Mouse (Mus musculus): ENCODE measurements around the gene Drc3.

Drc3 gene

GRCm38 (mm10) chr11:60323731-60324130 lies 29.4 kb upstream of the Drc3 start:
- TF ChIP-seq NANOG (IDR thresholded peaks at IDR 0.05; ENCODE audit: borderline replicate concordance, low read length) (no peak), CTCF (conservative IDR thresholded peaks at IDR 0.05; ENCODE audit: low read length) (no peak), POU5F1 (IDR thresholded peaks at IDR 0.05; ENCODE audit: borderline replicate concordance, low read length) (no peak)

DNA sequence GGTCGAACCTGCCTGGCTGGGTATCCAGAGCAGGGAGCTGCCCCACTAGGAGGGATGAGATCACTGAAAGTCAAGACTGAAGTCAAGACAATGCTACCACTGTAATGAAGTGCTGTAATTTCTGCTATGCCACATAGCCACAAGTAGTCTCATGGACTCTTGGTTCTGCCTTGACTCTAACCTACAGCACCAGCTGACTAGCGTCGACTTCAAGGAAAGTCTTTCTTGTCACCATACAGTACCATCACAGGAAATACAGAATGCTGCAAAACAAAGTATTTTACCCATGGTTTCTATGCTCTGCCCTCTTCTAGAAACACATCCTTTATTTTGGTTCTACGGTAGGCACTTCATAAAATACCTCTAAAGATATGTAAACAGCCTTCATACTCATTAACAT lies 22.6 kb upstream of the Drc3 start:
- no peaks in the 10 kb centered on the region for H3K9me3 ChIP-seq (ENCODE audit: low read length)
- no peak for TF ChIP-seq POU5F1 (IDR thresholded peaks at IDR 0.05; ENCODE audit: borderline replicate concordance, low read length)
- no peak for TF ChIP-seq CTCF (conservative IDR thresholded peaks at IDR 0.05; ENCODE audit: low read length)
- TF ChIP-seq NANOG (IDR thresholded peaks at IDR 0.05; ENCODE audit: borderline replicate concordance, low read length) = no peak
- H3K4me1 ChIP-seq (replicated peaks; ENCODE audit: low read depth, low read length) = peaks cover 25% of the 10 kb centered on the region
- H3K36me3 ChIP-seq (ENCODE audit: insufficient read depth, low read length) = no peaks in the 10 kb centered on the region
- H3K4me3 ChIP-seq (replicated peaks; ENCODE audit: low read length) = no peak overlapping the region
- no peaks in the 10 kb centered on the region for H3K27me3 ChIP-seq (ENCODE audit: insufficient read depth, low read length)

More at GRCm38 (mm10) chr11:60323731-60324130, 29.4 kb upstream of the Drc3 start:
- Histone ChIP-seq H3K4me3 (replicated peaks; ENCODE audit: low read length) (no peak overlapping the region), H3K9me3 (ENCODE audit: low read length) (no peaks in the 10 kb centered on the region), H3K4me1 (replicated peaks; ENCODE audit: low read depth, low read length) (peaks cover 3% of the 10 kb centered on the region), H3K36me3 (ENCODE audit: insufficient read depth, low read length) (no peaks in the 10 kb centered on the region), H3K27me3 (ENCODE audit: insufficient read depth, low read length) (no peaks in the 10 kb centered on the region)

DNA sequence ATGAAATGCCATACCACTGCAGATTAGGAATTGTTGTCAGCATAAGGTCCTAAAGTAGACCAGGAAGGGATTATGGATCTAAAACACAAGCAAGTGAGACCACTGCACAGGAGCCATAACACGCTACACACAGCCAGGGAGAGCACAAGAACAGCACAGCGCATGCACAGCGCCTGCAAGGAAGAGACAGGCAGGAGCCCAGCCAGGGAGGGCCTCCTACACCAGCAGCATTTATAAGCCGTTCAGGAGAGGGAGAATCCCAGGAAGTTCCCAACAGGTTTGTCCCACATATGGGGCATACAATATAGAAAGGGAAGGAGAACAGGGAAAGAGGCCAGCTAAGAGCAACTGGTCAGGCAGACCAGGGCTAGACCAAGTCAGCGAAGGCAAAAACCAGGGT lies 19.7 kb upstream of the Drc3 start:
- Histone ChIP-seq H3K27me3 (ENCODE audit: insufficient read depth, low read length) (no peaks in the 10 kb centered on the region), H3K9me3 (ENCODE audit: low read length) (no peaks in the 10 kb centered on the region), H3K4me3 (replicated peaks; ENCODE audit: low read length) (no peak overlapping the region), H3K4me1 (replicated peaks; ENCODE audit: low read depth, low read length) (peaks cover 53% of the 10 kb centered on the region), H3K36me3 (ENCODE audit: insufficient read depth, low read length) (no peaks in the 10 kb centered on the region)
- no peak for TF ChIP-seq CTCF (conservative IDR thresholded peaks at IDR 0.05; ENCODE audit: low read length)
- no peak for TF ChIP-seq NANOG (IDR thresholded peaks at IDR 0.05; ENCODE audit: borderline replicate concordance, low read length)
- no peak for TF ChIP-seq POU5F1 (IDR thresholded peaks at IDR 0.05; ENCODE audit: borderline replicate concordance, low read length)

- TF ChIP-seq POU5F1 (IDR thresholded peaks at IDR 0.05; ENCODE audit: borderline replicate concordance, low read length) (no peak), NANOG (IDR thresholded peaks at IDR 0.05; ENCODE audit: borderline replicate concordance, low read length) (no peak), CTCF (conservative IDR thresholded peaks at IDR 0.05; ENCODE audit: low read length) (no peak)
- no peaks in the 10 kb centered on the region for H3K9me3 ChIP-seq (ENCODE audit: low read length)
- H3K4me3 ChIP-seq (replicated peaks; ENCODE audit: low read length) = no peak overlapping the region; the same call in 1 of the 2 replicates
- H3K27me3 ChIP-seq (ENCODE audit: insufficient read depth, low read length) = no peaks in the 10 kb centered on the region
- no peaks in the 10 kb centered on the region for H3K36me3 ChIP-seq (ENCODE audit: insufficient read depth, low read length)
- peaks cover 57% of the 10 kb centered on the region for H3K4me1 ChIP-seq (replicated peaks; ENCODE audit: low read depth, low read length)
These were observed 19.0 kb upstream of the Drc3 start for GRCm38 (mm10) chr11:60334124-60334523.

DNA sequence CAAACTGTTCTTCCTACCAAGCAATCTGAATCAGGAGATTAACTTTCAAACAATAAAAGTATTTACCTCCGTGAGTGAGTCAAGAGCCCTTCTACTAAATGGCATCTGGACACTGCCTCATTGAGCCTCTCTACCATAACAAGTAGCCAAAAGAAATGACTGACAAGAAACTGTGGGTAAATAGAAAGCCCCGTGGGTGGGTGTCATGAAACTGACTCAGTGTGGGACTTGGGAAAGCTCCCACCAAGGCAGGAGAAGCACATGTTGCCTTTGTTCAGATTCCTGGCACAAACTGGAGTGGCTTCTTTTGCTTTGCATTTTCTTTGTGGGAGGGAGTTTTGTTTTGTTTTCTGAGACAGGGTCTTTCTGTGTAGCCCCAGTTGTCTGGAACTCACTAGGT lies 17.4 kb upstream of the Drc3 start:
- no peak overlapping the region for H3K4me3 ChIP-seq (replicated peaks; ENCODE audit: low read length)
- peaks cover 67% of the 10 kb centered on the region for H3K4me1 ChIP-seq (replicated peaks; ENCODE audit: low read depth, low read length)
- no peaks in the 10 kb centered on the region for H3K27me3 ChIP-seq (ENCODE audit: insufficient read depth, low read length)
- H3K36me3 ChIP-seq (ENCODE audit: insufficient read depth, low read length) = no peaks in the 10 kb centered on the region
- TF ChIP-seq CTCF (conservative IDR thresholded peaks at IDR 0.05; ENCODE audit: low read length) = no peak
- TF ChIP-seq POU5F1 (IDR thresholded peaks at IDR 0.05; ENCODE audit: borderline replicate concordance, low read length) = no peak
- no peak for TF ChIP-seq NANOG (IDR thresholded peaks at IDR 0.05; ENCODE audit: borderline replicate concordance, low read length)
- no peaks in the 10 kb centered on the region for H3K9me3 ChIP-seq (ENCODE audit: low read length)

DNA sequence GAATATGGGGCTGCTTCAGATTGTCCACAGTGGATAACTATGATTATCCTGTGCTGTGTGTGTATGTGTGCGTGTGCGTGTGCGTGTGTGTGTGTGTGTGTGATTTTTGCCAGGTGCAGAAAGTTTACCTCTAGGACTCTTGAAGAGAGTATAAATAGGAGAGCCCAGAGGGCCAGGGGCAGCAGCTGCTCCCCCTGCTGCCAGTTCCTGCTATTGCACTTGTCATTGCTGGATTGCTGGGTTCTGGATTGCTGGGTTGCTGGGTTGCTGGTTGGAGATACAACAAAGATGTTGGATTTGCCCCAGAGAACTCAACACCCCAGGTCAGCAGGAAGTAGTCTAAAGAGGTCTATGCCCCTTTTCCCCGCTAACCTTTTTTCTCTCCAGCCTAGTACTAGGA lies 14.8 kb upstream of the Drc3 start:
- no peak overlapping the region for H3K4me3 ChIP-seq (replicated peaks; ENCODE audit: low read length)
- no peaks in the 10 kb centered on the region for H3K36me3 ChIP-seq (ENCODE audit: insufficient read depth, low read length)
- peaks cover 67% of the 10 kb centered on the region for H3K4me1 ChIP-seq (replicated peaks; ENCODE audit: low read depth, low read length)
- H3K27me3 ChIP-seq (ENCODE audit: insufficient read depth, low read length) = no peaks in the 10 kb centered on the region
- TF ChIP-seq NANOG (IDR thresholded peaks at IDR 0.05; ENCODE audit: borderline replicate concordance, low read length) = no peak
- TF ChIP-seq CTCF (conservative IDR thresholded peaks at IDR 0.05; ENCODE audit: low read length) = peak; percentile 74
- no peaks in the 10 kb centered on the region for H3K9me3 ChIP-seq (ENCODE audit: low read length)

GRCm38 (mm10) chr11:60339361-60339760 lies 13.8 kb upstream of the Drc3 start:
- Histone ChIP-seq H3K36me3 (ENCODE audit: insufficient read depth, low read length) (no peaks in the 10 kb centered on the region), H3K4me3 (replicated peaks; ENCODE audit: low read length) (no peak overlapping the region), H3K9me3 (ENCODE audit: low read length) (no peaks in the 10 kb centered on the region), H3K27me3 (ENCODE audit: insufficient read depth, low read length) (no peaks in the 10 kb centered on the region), H3K4me1 (replicated peaks; ENCODE audit: low read depth, low read length) (peaks cover 57% of the 10 kb centered on the region)
- TF ChIP-seq NANOG (IDR thresholded peaks at IDR 0.05; ENCODE audit: borderline replicate concordance, low read length) (no peak), POU5F1 (IDR thresholded peaks at IDR 0.05; ENCODE audit: borderline replicate concordance, low read length) (no peak), CTCF (conservative IDR thresholded peaks at IDR 0.05; ENCODE audit: low read length) (no peak)

DNA sequence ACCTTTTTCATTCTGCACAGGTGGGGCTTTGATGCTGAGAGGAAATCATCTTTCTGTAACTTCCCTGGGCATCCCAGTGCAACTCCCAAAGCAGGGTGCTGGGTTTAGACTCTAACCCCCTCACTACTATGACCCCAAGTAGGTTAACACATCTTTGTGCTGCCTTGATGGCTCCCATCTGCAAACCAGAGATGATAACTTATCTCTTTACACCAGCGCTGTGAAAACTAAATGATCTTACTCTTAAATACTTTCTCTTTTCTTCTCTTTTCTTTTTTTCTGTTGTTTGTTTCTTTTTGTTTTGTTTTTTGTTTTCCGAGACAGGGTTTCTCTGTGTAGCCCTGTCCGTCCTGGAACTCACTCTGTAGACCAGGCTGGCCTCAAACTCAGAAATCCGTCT lies 7.3 kb upstream of the Drc3 start:
- Histone ChIP-seq H3K4me3 (replicated peaks; ENCODE audit: low read length) (no peak overlapping the region), H3K27me3 (ENCODE audit: insufficient read depth, low read length) (no peaks in the 10 kb centered on the region), H3K4me1 (replicated peaks; ENCODE audit: low read depth, low read length) (peaks cover 15% of the 10 kb centered on the region), H3K9me3 (ENCODE audit: low read length) (no peaks in the 10 kb centered on the region), H3K36me3 (ENCODE audit: insufficient read depth, low read length) (no peaks in the 10 kb centered on the region)
- TF ChIP-seq NANOG (IDR thresholded peaks at IDR 0.05; ENCODE audit: borderline replicate concordance, low read length) (no peak), CTCF (conservative IDR thresholded peaks at IDR 0.05; ENCODE audit: low read length) (no peak), POU5F1 (IDR thresholded peaks at IDR 0.05; ENCODE audit: borderline replicate concordance, low read length) (no peak)

- TF ChIP-seq NANOG (IDR thresholded peaks at IDR 0.05; ENCODE audit: borderline replicate concordance, low read length) (no peak), POU5F1 (IDR thresholded peaks at IDR 0.05; ENCODE audit: borderline replicate concordance, low read length) (no peak), CTCF (conservative IDR thresholded peaks at IDR 0.05; ENCODE audit: low read length) (no peak)
- Histone ChIP-seq H3K4me1 (replicated peaks; ENCODE audit: low read depth, low read length) (peaks cover 12% of the 10 kb centered on the region), H3K36me3 (ENCODE audit: insufficient read depth, low read length) (no peaks in the 10 kb centered on the region), H3K9me3 (ENCODE audit: low read length) (no peaks in the 10 kb centered on the region), H3K4me3 (replicated peaks; ENCODE audit: low read length) (no peak overlapping the region), H3K27me3 (ENCODE audit: insufficient read depth, low read length) (no peaks in the 10 kb centered on the region)
These were observed 6.6 kb upstream of the Drc3 start for GRCm38 (mm10) chr11:60346537-60346936.
